In genomic region chr2:44999906-45000305, GRCm38 (mm10) we compare ENCODE assay signal across 10 mouse cellular contexts.
DNase-seq lines count a peak whose midpoint lies in the region; ATAC-seq and TF ChIP-seq lines count a peak whose summit lies in the region.
"Had no signal": no experiment of that assay in that cellular context is flagged by ENCODE, and none has a peak within 500 bp of the region (broad histone marks: within the 10 kb centered on the region; RNA-seq: fewer than 3 reads in every experiment).

No protein-coding gene starts in this region.

- 61% methylated on average over 6 of the region's 6 CpGs for WGBS in forebrain, postnatal 0 days
- 30% methylated on average over 6 of the region's 6 CpGs for whole genome bisulfite sequencing in neural tube, embryonic 13.5 days

- H3K4me1 ChIP-seq in forebrain, postnatal 0 days (ENCODE audit: insufficient read depth) = no peaks in the 10 kb centered on the region
- peaks cover 16% of the 10 kb centered on the region for H3K4me1 ChIP-seq in neural tube, embryonic 13.5 days (replicated peaks)

- no peak overlapping the region for H3K4me2 ChIP-seq in forebrain, postnatal 0 days (ENCODE audit: low read depth)
- no peak overlapping the region for H3K4me2 ChIP-seq in neural tube, embryonic 13.5 days

- no peaks in the 10 kb centered on the region for H3K27me3 ChIP-seq in forebrain, postnatal 0 days (ENCODE audit: insufficient read depth, low read length)
- H3K27me3 ChIP-seq in neural tube, embryonic 13.5 days = no peaks in the 10 kb centered on the region

- H3K9me3 ChIP-seq in forebrain, postnatal 0 days (ENCODE audit: low read length) = no peaks in the 10 kb centered on the region
- no peaks in the 10 kb centered on the region for H3K9me3 ChIP-seq in neural tube, embryonic 13.5 days

- no peak overlapping the region for H3K4me3 ChIP-seq in forebrain, postnatal 0 days (ENCODE audit: low read depth, low read length)
- H3K4me3 ChIP-seq in neural tube, embryonic 13.5 days = no peak overlapping the region

- ATAC-seq in forebrain, postnatal 0 days = 0 out of 2 replicates have a peak, but pooled peaks have one; percentile 23
- ATAC-seq in neural tube, embryonic 13.5 days (ENCODE audit: low read depth) = no peak
- no peak for ATAC-seq in megakaryocyte-erythroid progenitor cell, adult 5-6 weeks (replicated peaks; ENCODE audit: low FRiP score, low TSS enrichment, poor library complexity, severe bottlenecking)
- ATAC-seq: intestine, embryonic 16.5 days had no signal

- no peak for TF ChIP-seq CTCF in forebrain, postnatal 0 days (IDR thresholded peaks at IDR 0.05; ENCODE audit: low read depth)

- peak overlapping the region; percentile 40 for H3K27ac ChIP-seq in forebrain, postnatal 0 days (ENCODE audit: low read depth, low read length)
- peak overlapping the region; percentile 35; the same call in 1 of the 2 replicates for H3K27ac ChIP-seq in neural tube, embryonic 13.5 days (replicated peaks)
- H3K27ac ChIP-seq: macrophage had no signal

- intact Hi-C loops in left cerebral cortex, postnatal 25 days (cut with DNase I) = loop anchor here (10.0 kb wide), 1 partner anchor 435 kb away; no protein-coding TSS in a partner anchor

- no peak overlapping the region for H3K9ac ChIP-seq in forebrain, postnatal 0 days
- no peak overlapping the region for H3K9ac ChIP-seq in neural tube, embryonic 13.5 days

- DNase-seq in left cerebral cortex, adult 18-20 months (ENCODE audit: low spot score in 2 of 2) = peak; percentile 63 to 75
- no peak for DNase-seq in left cerebral cortex, adult 11 months (ENCODE audit: low spot score)
- DNase-seq in forebrain, postnatal 0 days = no peak
- peak; percentile 59 to 92 for DNase-seq in left cerebral cortex, postnatal 25 days (ENCODE audit: low spot score in 2 of 2)
- DNase-seq in adrenal gland, postnatal 25 days = no peak
- no peak for DNase-seq in adrenal gland, adult 8-10 months

- peaks cover 33% of the 10 kb centered on the region for H3K36me3 ChIP-seq in forebrain, postnatal 0 days (ENCODE audit: insufficient read depth)
- peaks cover 45% of the 10 kb centered on the region for H3K36me3 ChIP-seq in neural tube, embryonic 13.5 days

Comparison
In these comparisons a context has a peak if more than half of its experiments do, and no peak if none do; other contexts are left out.
1. DNase-seq: peak in left cerebral cortex, adult 18-20 months (2 of 2) and left cerebral cortex, postnatal 25 days (2 of 2); none in left cerebral cortex, adult 11 months (single experiment), forebrain, postnatal 0 days (single experiment), adrenal gland, postnatal 25 days (single experiment) and adrenal gland, adult 8-10 months (single experiment).